Mouse (Mus musculus) bone marrow macrophage, adult 2 months (primary cell): ENCODE results near the gene Trp53i11. TPM values are rescaled to one million over a fixed set of nuclear protein-coding genes. Genes with fewer than 3 reads are reported as not detected.
A peak's percentile ranks its signal among the peaks of the same experiment; 100 is the strongest.

Source experiments
- H3K27ac ChIP-seq: 2 replicates; pipeline ENCODE4 v1.5.1; 2012; ENCODE audit warnings: low read depth, low read length; ENCODE audit not compliant: insufficient read depth
- H3K4me1 ChIP-seq: 2 replicates; pipeline ENCODE4 v1.6.1; 2012; ENCODE audit warnings: low read length; ENCODE audit not compliant: control insufficient read depth, insufficient read depth
- H3K4me3 ChIP-seq: 2 replicates; pipeline ENCODE4 v1.5.1; 2012; ENCODE audit warnings: mild to moderate bottlenecking, low read length, moderate library complexity; ENCODE audit not compliant: insufficient read depth
- CTCF ChIP-seq: IDR thresholded peaks from 2 replicates; pipeline ENCODE4 v1.5.1; 2012; ENCODE audit warnings: low read depth, mild to moderate bottlenecking, low read length, moderate library complexity
- POLR2A ChIP-seq: IDR thresholded peaks from 2 replicates; pipeline ENCODE4 v1.6.1; 2012; ENCODE audit warnings: mild to moderate bottlenecking, low read depth, low read length, borderline replicate concordance
- polyA plus RNA-seq: library from polyadenylated mRNA; stranded (reverse); fragments of >200 nt; gene quantifications from 2 replicates; pipeline ENCODE4 v1.2.4, GENCODE M21; 2012; ENCODE audit not compliant: missing spikeins, insufficient read depth, insufficient read length

Trp53i11 gene
- polyA plus RNA-seq, 1 experiment: not detected

GRCm38 (mm10) chr2:93179603-93180002 lies 7.7 kb upstream of the Trp53i11 start:
- TF ChIP-seq POLR2A: no peak
- TF ChIP-seq CTCF: no peak
- Histone ChIP-seq H3K4me1 (no peaks in the 10 kb centered on the region), H3K4me3 (no peak overlapping the region), H3K27ac (no peak overlapping the region)

- Histone ChIP-seq H3K4me1 (no peaks in the 10 kb centered on the region), H3K4me3 (no peak overlapping the region), H3K27ac (no peak overlapping the region)
- TF ChIP-seq POLR2A (no peak), CTCF (no peak)
Observed at GRCm38 (mm10) chr2:93180077-93180844, 7.1 kb upstream of the Trp53i11 start.

GRCm38 (mm10) chr2:93182859-93183258 lies 4.5 kb upstream of the Trp53i11 start:
- TF ChIP-seq POLR2A (no peak), CTCF (no peak)
- no peak overlapping the region for H3K27ac ChIP-seq

GRCm38 (mm10) chr2:93188020-93188760 lies 842 bp downstream of the Trp53i11 start:
- no peak for TF ChIP-seq CTCF
- TF ChIP-seq POLR2A: no peak
- peak overlapping the region; percentile 44 for H3K4me3 ChIP-seq
- no peaks in the 10 kb centered on the region for H3K4me1 ChIP-seq
- no peak overlapping the region for H3K27ac ChIP-seq

More at GRCm38 (mm10) chr2:93182859-93183258, 4.5 kb upstream of the Trp53i11 start:
- Histone ChIP-seq H3K4me1 (no peaks in the 10 kb centered on the region), H3K4me3 (no peak overlapping the region)

GRCm38 (mm10) chr2:93188761-93189458 lies 1.6 kb downstream of the Trp53i11 start:
- H3K27ac ChIP-seq: no peak overlapping the region
- peak overlapping the region; percentile 44 for H3K4me3 ChIP-seq
- no peaks in the 10 kb centered on the region for H3K4me1 ChIP-seq
- TF ChIP-seq POLR2A (no peak), CTCF (no peak)

- H3K4me3 ChIP-seq: no peak overlapping the region
- no peaks in the 10 kb centered on the region for H3K4me1 ChIP-seq
- TF ChIP-seq CTCF: no peak
- no peak for TF ChIP-seq POLR2A
- H3K27ac ChIP-seq: no peak overlapping the region
Observed at GRCm38 (mm10) chr2:93190771-93191487, 3.6 kb downstream of the Trp53i11 start.

- H3K27ac ChIP-seq: no peak overlapping the region
Observed at GRCm38 (mm10) chr2:93191488-93192181, 4.3 kb downstream of the Trp53i11 start.

GRCm38 (mm10) chr2:93192182-93192560 lies 4.8 kb downstream of the Trp53i11 start:
- Histone ChIP-seq H3K27ac (no peak overlapping the region), H3K4me3 (no peak overlapping the region), H3K4me1 (no peaks in the 10 kb centered on the region)
- TF ChIP-seq POLR2A: no peak
- TF ChIP-seq CTCF: no peak

More at GRCm38 (mm10) chr2:93191488-93192181, 4.3 kb downstream of the Trp53i11 start:
- H3K4me1 ChIP-seq: no peaks in the 10 kb centered on the region
- H3K4me3 ChIP-seq: no peak overlapping the region
- no peak for TF ChIP-seq CTCF
- no peak for TF ChIP-seq POLR2A

GRCm38 (mm10) chr2:93192671-93193080 lies 5.3 kb downstream of the Trp53i11 start:
- H3K4me1 ChIP-seq: no peaks in the 10 kb centered on the region
- no peak overlapping the region for H3K4me3 ChIP-seq
- TF ChIP-seq CTCF (no peak), POLR2A (no peak)
- no peak overlapping the region for H3K27ac ChIP-seq
